9 mouse cellular contexts compared by ENCODE assay signal in genomic region chr17:37050876-37051275, GRCm38 (mm10). TPM values are rescaled to one million over a fixed set of nuclear protein-coding genes. Genes with fewer than 3 reads are reported as not detected.
A peak's percentile ranks its signal among the peaks of the same experiment; 100 is the strongest.
DNase-seq lines count a peak whose midpoint lies in the region; ATAC-seq and TF ChIP-seq lines count a peak whose summit lies in the region.
"Had no signal": no experiment of that assay in that cellular context is flagged by ENCODE, and none has a peak within 500 bp of the region (broad histone marks: within the 10 kb centered on the region; RNA-seq: fewer than 3 reads in every experiment).

No protein-coding gene starts in this region.

- TF ChIP-seq CTCF in cerebellum, adult 2 months (IDR thresholded peaks at IDR 0.05; ENCODE audit: borderline replicate concordance, insufficient read depth, low read depth, low read length) = no peak

- intact Hi-C loops in left cerebral cortex, postnatal 14 days (cut with DNase I) = loop anchor here (2.0 kb wide), 1 partner anchor 28 kb away; no protein-coding TSS in a partner anchor

- peak overlapping the region; percentile 82 for H3K4me3 ChIP-seq in cerebellum, adult 2 months (replicated peaks; ENCODE audit: insufficient read depth, low read depth, low read length)
- peak overlapping the region; percentile 59 for H3K4me3 ChIP-seq in lung, embryonic 16.5 days (ENCODE audit: low read length)
- H3K4me3 ChIP-seq in hindbrain, embryonic 13.5 days = peak overlapping the region; percentile 86
- H3K4me3 ChIP-seq in midbrain, embryonic 11.5 days (ENCODE audit: low read depth, low read length) = peak overlapping the region; percentile 65

- 5% methylated on average over 27 of the region's 27 CpGs for WGBS in cerebellum, adult 2 months
- 8% methylated on average over 23 of the region's 27 CpGs for WGBS in lung, embryonic 16.5 days
- WGBS in hindbrain, embryonic 13.5 days = 2% methylated on average over 21 of the region's 27 CpGs
- 2% methylated on average over 27 of the region's 27 CpGs for WGBS in midbrain, embryonic 11.5 days

- DNase-seq in cerebellum, adult 2 months = no peak
- no peak for DNase-seq in cerebellum, adult 11-12 months
- no peak for DNase-seq in lung, adult 18-20 months
- DNase-seq in midbrain, embryonic 11.5 days (ENCODE audit: low spot score, missing footprints) = peak; percentile 92
- no peak for DNase-seq in thymus, adult 18-20 months
- no peak for DNase-seq in left cerebral cortex, postnatal 14 days (ENCODE audit: low spot score in 2 of 2)

- peaks cover 5% of the 10 kb centered on the region; the same call in 1 of the 2 replicates for H3K36me3 ChIP-seq in lung, embryonic 16.5 days (ENCODE audit: control insufficient read depth, insufficient read depth, low read length)
- H3K36me3 ChIP-seq in hindbrain, embryonic 13.5 days = peaks cover 27% of the 10 kb centered on the region
- H3K36me3 ChIP-seq in midbrain, embryonic 11.5 days (ENCODE audit: control insufficient read depth, insufficient read depth, low read length) = peaks cover 5% of the 10 kb centered on the region; the same call in 1 of the 2 replicates

- TF ChIP-seq POLR2A in cerebellum, adult 2 months (IDR thresholded peaks at IDR 0.05; ENCODE audit: borderline replicate concordance, insufficient read depth, low read length) = no peak

- peak overlapping the region; percentile 71 for H3K9ac ChIP-seq in lung, embryonic 16.5 days (ENCODE audit: low read length)
- peak overlapping the region; percentile 93 for H3K9ac ChIP-seq in hindbrain, embryonic 13.5 days
- H3K9ac ChIP-seq in midbrain, embryonic 11.5 days (ENCODE audit: low read length) = peak overlapping the region; percentile 79

- H3K27ac ChIP-seq in cerebellum, adult 2 months (ENCODE audit: insufficient read depth, low read length) = peak overlapping the region; percentile 59
- no peak overlapping the region for H3K27ac ChIP-seq in lung, embryonic 16.5 days (ENCODE audit: low read length)
- peak overlapping the region; percentile 90 for H3K27ac ChIP-seq in hindbrain, embryonic 13.5 days
- no peak overlapping the region; the same call in 1 of the 2 replicates for H3K27ac ChIP-seq in midbrain, embryonic 11.5 days (ENCODE audit: low read depth, low read length)

- H3K9me3 ChIP-seq in lung, embryonic 16.5 days (ENCODE audit: control insufficient read depth, low read length) = no peaks in the 10 kb centered on the region
- no peaks in the 10 kb centered on the region for H3K9me3 ChIP-seq in hindbrain, embryonic 13.5 days
- no peaks in the 10 kb centered on the region for H3K9me3 ChIP-seq in midbrain, embryonic 11.5 days (ENCODE audit: control insufficient read depth, low read length)
- H3K9me3 ChIP-seq: megakaryocyte, embryonic 14.5 days had no signal

- ATAC-seq in lung, embryonic 16.5 days (ENCODE audit: low read depth) = peak; percentile 3; the same call in 1 of the 2 replicates
- peak; percentile 23 for ATAC-seq in hindbrain, embryonic 13.5 days (ENCODE audit: low FRiP score)
- peak; percentile 38 for ATAC-seq in midbrain, embryonic 11.5 days (ENCODE audit: low FRiP score)

- H3K27me3 ChIP-seq in cerebellum, adult 2 months (ENCODE audit: control insufficient read depth, insufficient read depth, low read length) = no peaks in the 10 kb centered on the region
- H3K27me3 ChIP-seq in lung, embryonic 16.5 days (ENCODE audit: control insufficient read depth, insufficient read depth, low read depth, low read length) = peaks cover 6% of the 10 kb centered on the region; the same call in 1 of the 2 replicates
- peaks cover 4% of the 10 kb centered on the region; the same call in 1 of the 2 replicates for H3K27me3 ChIP-seq in hindbrain, embryonic 13.5 days
- H3K27me3 ChIP-seq in midbrain, embryonic 11.5 days (ENCODE audit: control insufficient read depth, insufficient read depth, low read length) = peaks cover 14% of the 10 kb centered on the region

- H3K4me2 ChIP-seq in lung, embryonic 16.5 days (ENCODE audit: low read depth, low read length) = peak overlapping the region; percentile 81
- peak overlapping the region; percentile 88 for H3K4me2 ChIP-seq in hindbrain, embryonic 13.5 days
- H3K4me2 ChIP-seq in midbrain, embryonic 11.5 days = peak overlapping the region; percentile 81

- H3K4me1 ChIP-seq in cerebellum, adult 2 months (ENCODE audit: control insufficient read depth, insufficient read depth, low read length) = peaks cover 15% of the 10 kb centered on the region
- H3K4me1 ChIP-seq in lung, embryonic 16.5 days (replicated peaks; ENCODE audit: control insufficient read depth, insufficient read depth, low read length) = peaks cover 20% of the 10 kb centered on the region
- peaks cover 64% of the 10 kb centered on the region for H3K4me1 ChIP-seq in hindbrain, embryonic 13.5 days (replicated peaks)
- H3K4me1 ChIP-seq in midbrain, embryonic 11.5 days (ENCODE audit: control insufficient read depth, insufficient read depth, low read length) = peaks cover 26% of the 10 kb centered on the region

RNA-seq across cellular contexts. Expression of gene Gabbr1, which starts 5.1 kb away (rescaled TPM):
- 403 and 405 TPM in 2 replicates for polyA plus RNA-seq in cerebellum, adult 2 months (2012; rRNA removed)
- polyA plus RNA-seq in lung, embryonic 16.5 days (2015; fragmentation: Nextera tagmentation; extraction: Ambion mirVana) = 5.6 and 7.3 TPM in 2 replicates
- 55.6 and 57.0 TPM in 2 replicates for polyA plus RNA-seq in hindbrain, embryonic 13.5 days (2015; fragmentation: Nextera tagmentation; extraction: Ambion mirVana)
- polyA plus RNA-seq in midbrain, embryonic 11.5 days (2014; fragmentation: Nextera tagmentation; extraction: Ambion mirVana) = 14.3 and 14.5 TPM in 2 replicates
- total RNA-seq in left cerebral cortex, postnatal 14 days (2021) = 100 to 1,000 TPM; 629 to 637 TPM

RNA-seq across cellular contexts. Expression of gene Mog, which starts 27.7 kb away (rescaled TPM):
- 145 and 178 TPM in 2 replicates for polyA plus RNA-seq in cerebellum, adult 2 months (2012; rRNA removed)
- 0.11 TPM in 1 of 2 replicates, not detected in the other for polyA plus RNA-seq in lung, embryonic 16.5 days (2015; fragmentation: Nextera tagmentation; extraction: Ambion mirVana)
- polyA plus RNA-seq in hindbrain, embryonic 13.5 days (2015; fragmentation: Nextera tagmentation; extraction: Ambion mirVana) = 1.3 and 2.1 TPM in 2 replicates
- 0.18 and 0.42 TPM in 2 replicates for polyA plus RNA-seq in midbrain, embryonic 11.5 days (2014; fragmentation: Nextera tagmentation; extraction: Ambion mirVana)
- total RNA-seq in left cerebral cortex, postnatal 14 days (2021) = 10 to 100 TPM; 23.9 to 46.1 TPM

RNA-seq across cellular contexts. Expression of gene Olfr90, which starts 37.4 kb away (rescaled TPM):
- polyA plus RNA-seq in cerebellum, adult 2 months (2012; rRNA removed) = not detected in 2 replicates
- not detected in 2 replicates for polyA plus RNA-seq in lung, embryonic 16.5 days (2015; fragmentation: Nextera tagmentation; extraction: Ambion mirVana)
- not detected in 2 replicates for polyA plus RNA-seq in hindbrain, embryonic 13.5 days (2015; fragmentation: Nextera tagmentation; extraction: Ambion mirVana)
- polyA plus RNA-seq in midbrain, embryonic 11.5 days (2014; fragmentation: Nextera tagmentation; extraction: Ambion mirVana) = not detected in 2 replicates
- under 1 TPM in 1 of 2 experiments, not detected in 1; 0.13 TPM for total RNA-seq in left cerebral cortex, postnatal 14 days (2021)

RNA-seq across cellular contexts. Expression of gene Olfr91, which starts 47.2 kb away (rescaled TPM):
- polyA plus RNA-seq in cerebellum, adult 2 months (2012; rRNA removed) = not detected in 2 replicates
- polyA plus RNA-seq in lung, embryonic 16.5 days (2015; fragmentation: Nextera tagmentation; extraction: Ambion mirVana) = not detected in 2 replicates
- not detected in 2 replicates for polyA plus RNA-seq in hindbrain, embryonic 13.5 days (2015; fragmentation: Nextera tagmentation; extraction: Ambion mirVana)
- polyA plus RNA-seq in midbrain, embryonic 11.5 days (2014; fragmentation: Nextera tagmentation; extraction: Ambion mirVana) = not detected in 2 replicates
- total RNA-seq in left cerebral cortex, postnatal 14 days (2021) = not detected

RNA-seq across cellular contexts. Expression of gene Zfp57, which starts 49.9 kb away (rescaled TPM):
- polyA plus RNA-seq in cerebellum, adult 2 months (2012; rRNA removed) = 10.3 and 12.0 TPM in 2 replicates
- 70.1 and 73.4 TPM in 2 replicates for polyA plus RNA-seq in lung, embryonic 16.5 days (2015; fragmentation: Nextera tagmentation; extraction: Ambion mirVana)
- polyA plus RNA-seq in hindbrain, embryonic 13.5 days (2015; fragmentation: Nextera tagmentation; extraction: Ambion mirVana) = 270 and 287 TPM in 2 replicates
- polyA plus RNA-seq in midbrain, embryonic 11.5 days (2014; fragmentation: Nextera tagmentation; extraction: Ambion mirVana) = 89.9 and 102 TPM in 2 replicates
- 10 to 100 TPM; 25.9 to 27.9 TPM for total RNA-seq in left cerebral cortex, postnatal 14 days (2021)

Comparison
In these comparisons a context has a peak if more than half of its experiments do, and no peak if none do; other contexts are left out.
1. H3K27ac ChIP-seq: peak in cerebellum, adult 2 months (single experiment) and hindbrain, embryonic 13.5 days (single experiment); none in lung, embryonic 16.5 days (single experiment) and midbrain, embryonic 11.5 days (single experiment).
2. RNA of gene Mog, which starts 27.7 kb away (polyA plus RNA-seq): 145 to 178 TPM in cerebellum, adult 2 months; 1.3 to 2.1 TPM in hindbrain, embryonic 13.5 days, 0.18 to 0.42 TPM in midbrain, embryonic 11.5 days and 0.11 TPM in lung, embryonic 16.5 days; every median in the first group is over 10 times any median in the second.
3. Peak in every context shown above with its lines, with median percentiles within 50 percentile points of each other: H3K4me3 ChIP-seq, ATAC-seq, H3K4me2 ChIP-seq and H3K9ac ChIP-seq.